Mouse (Mus musculus): ENCODE results near the gene Atxn2. TPM values are rescaled to one million over a fixed set of nuclear protein-coding genes. Genes with fewer than 3 reads are reported as not detected.

Gene Atxn2
- polyA plus RNA-seq (2015; fragmentation: Nextera tagmentation; extraction: Ambion mirVana), result 67.2 and 80.1 TPM in 2 replicates

DNA sequence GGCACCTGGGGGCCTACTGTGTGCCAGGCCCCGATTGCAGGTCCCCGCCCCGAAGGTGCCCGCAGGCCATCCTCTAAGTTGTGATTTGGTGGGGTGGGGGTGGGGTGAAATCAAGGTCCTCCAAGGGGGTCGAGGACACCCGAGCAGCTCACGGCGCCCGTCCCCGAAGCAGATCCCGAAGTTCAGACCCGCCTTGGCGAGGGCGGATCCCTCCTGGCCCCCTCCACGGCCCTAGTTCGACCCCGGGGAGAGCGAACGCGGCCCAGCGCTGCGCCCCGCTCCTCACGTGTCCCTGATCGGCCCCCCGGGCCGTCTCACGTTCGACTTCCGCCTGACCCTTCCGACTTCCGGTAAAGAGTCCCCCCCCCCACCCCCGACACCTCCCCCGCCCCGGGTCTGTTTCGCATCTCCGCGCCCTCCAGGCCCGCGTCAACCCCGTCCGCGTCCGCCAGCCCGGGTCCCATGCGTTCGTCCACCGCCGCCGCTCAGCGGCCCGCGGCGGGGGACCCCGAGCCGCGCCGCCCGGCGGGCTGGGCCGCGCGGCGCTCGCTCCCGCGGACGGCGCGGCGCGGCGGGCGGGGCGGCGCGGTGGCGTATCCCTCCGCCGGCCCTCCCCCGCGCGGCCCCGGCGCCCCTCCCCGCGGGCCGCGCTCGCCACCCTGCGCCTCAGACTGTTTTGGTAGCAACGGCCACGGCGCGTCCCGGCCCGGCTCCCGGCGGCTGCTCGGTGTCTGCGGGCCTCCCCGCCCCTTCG, at the start of gene Atxn2:
Gene Atxn2, plus strand, starts transcription at position 164 of the 754 bp plus-strand sequence.
- H3K36me3 ChIP-seq, result no peaks in the 10 kb centered on the region
- H3K4me2 ChIP-seq (replicated peaks), result peak within 1 kb of the TSS; percentile 94
- peak within 1 kb of the TSS; percentile 87 for H3K4me3 ChIP-seq
- H3K4me1 ChIP-seq, result peaks cover 41% of the 10 kb centered on the region
- no peaks in the 10 kb centered on the region for H3K9me3 ChIP-seq
- peak; percentile 76 for ATAC-seq (replicated peaks)
- H3K27me3 ChIP-seq, result no peaks in the 10 kb centered on the region
- under 1% methylated on average over 76 of the region's 103 CpGs for WGBS
- H3K9ac ChIP-seq (replicated peaks), result peak within 1 kb of the TSS; percentile 91
- peak within 1 kb of the TSS; percentile 98 for H3K27ac ChIP-seq (replicated peaks)

DNA sequence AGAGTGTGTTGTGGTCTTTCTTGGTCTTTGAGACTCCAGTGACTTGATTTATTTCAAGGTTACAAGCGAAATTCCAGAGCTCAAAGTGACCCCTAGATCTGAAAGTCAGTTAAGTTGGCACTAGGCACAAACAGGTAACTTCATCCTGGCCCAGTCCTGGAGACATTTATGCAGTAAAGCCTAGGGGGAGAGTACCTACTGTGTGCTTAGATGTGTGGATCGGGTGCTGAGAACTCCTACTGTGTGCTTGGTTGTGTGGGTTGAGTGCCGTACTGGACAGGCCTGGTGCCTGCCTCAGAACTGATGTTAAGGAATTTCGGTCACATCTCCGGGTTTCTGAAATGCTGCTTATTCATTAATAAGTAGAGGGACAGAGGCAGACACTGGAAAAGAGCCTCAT, 49.6 kb upstream of the Atxn2 start:
- ATAC-seq (replicated peaks), result no peak
- Histone ChIP-seq H3K27ac (replicated peaks) (no peak overlapping the region), H3K4me2 (replicated peaks) (peak overlapping the region; percentile 68), H3K36me3 (peaks cover 32% of the 10 kb centered on the region), H3K4me3 (peak overlapping the region; percentile 85), H3K9me3 (no peaks in the 10 kb centered on the region), H3K27me3 (no peaks in the 10 kb centered on the region), H3K4me1 (peaks cover 22% of the 10 kb centered on the region), H3K9ac (replicated peaks) (peak overlapping the region; percentile 83)
- WGBS, result 87% methylated on average over 5 of the region's 5 CpGs

DNA sequence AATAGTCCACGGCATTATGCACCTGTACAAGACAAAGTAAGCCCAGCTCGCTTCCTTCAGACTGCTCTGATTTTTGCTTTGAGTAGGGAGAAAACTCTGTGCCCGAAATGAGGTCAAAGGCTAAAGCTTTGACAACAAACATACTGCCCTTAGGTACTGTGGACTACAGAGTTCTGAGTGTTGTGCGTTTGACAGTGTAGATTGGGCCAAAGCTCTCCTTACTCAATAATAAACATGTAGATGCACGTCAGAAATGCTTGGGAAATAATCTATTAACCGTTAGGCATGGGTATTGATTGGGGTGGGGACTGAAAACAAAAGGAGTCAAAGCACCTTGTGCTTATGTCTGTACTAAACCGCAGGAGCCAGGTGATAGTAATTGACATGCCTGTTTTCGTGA, 47.7 kb upstream of the Atxn2 start:
- H3K27ac ChIP-seq (replicated peaks), result no peak overlapping the region
- no peaks in the 10 kb centered on the region for H3K9me3 ChIP-seq
- no peaks in the 10 kb centered on the region for H3K27me3 ChIP-seq
- H3K4me1 ChIP-seq, result peaks cover 22% of the 10 kb centered on the region
- ATAC-seq (replicated peaks), result no peak
- 90% methylated on average over 8 of the region's 8 CpGs for WGBS
- no peak overlapping the region for H3K9ac ChIP-seq (replicated peaks)
- peaks cover 44% of the 10 kb centered on the region for H3K36me3 ChIP-seq
- H3K4me3 ChIP-seq, result no peak overlapping the region
- H3K4me2 ChIP-seq (replicated peaks), result no peak overlapping the region

- Histone ChIP-seq H3K4me3 (no peak overlapping the region), H3K4me2 (replicated peaks) (no peak overlapping the region), H3K36me3 (peaks cover 45% of the 10 kb centered on the region), H3K9me3 (no peaks in the 10 kb centered on the region), H3K4me1 (peaks cover 22% of the 10 kb centered on the region), H3K9ac (replicated peaks) (no peak overlapping the region), H3K27me3 (no peaks in the 10 kb centered on the region), H3K27ac (replicated peaks) (no peak overlapping the region)
- no peak for ATAC-seq (replicated peaks)
- WGBS, result 86% methylated on average over 6 of the region's 6 CpGs
Measured at GRCm38 (mm10) chr5:121664078-121664477, 47.1 kb upstream of the Atxn2 start.

DNA sequence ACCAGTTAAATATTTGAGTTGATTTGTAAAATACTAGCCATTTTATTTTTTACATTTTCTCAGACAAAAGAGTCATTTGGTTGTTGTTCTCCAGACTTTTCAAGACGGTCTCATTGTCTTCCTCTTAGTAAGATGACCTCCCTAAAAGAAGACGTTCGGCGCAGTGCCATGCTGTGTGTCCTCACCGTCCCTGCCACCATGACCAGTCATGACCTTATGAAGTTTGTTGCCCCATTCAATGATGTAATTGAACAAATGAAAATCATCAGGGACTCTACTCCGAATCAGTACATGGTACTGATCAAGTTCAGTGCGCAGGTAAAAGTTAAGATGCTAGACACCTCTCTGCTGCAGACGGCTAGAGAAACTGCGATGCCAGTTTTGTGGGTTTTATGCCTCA, 46.2 kb upstream of the Atxn2 start:
- Histone ChIP-seq H3K27me3 (no peaks in the 10 kb centered on the region), H3K4me3 (no peak overlapping the region), H3K36me3 (peaks cover 49% of the 10 kb centered on the region), H3K9ac (replicated peaks) (no peak overlapping the region), H3K9me3 (no peaks in the 10 kb centered on the region), H3K27ac (replicated peaks) (no peak overlapping the region), H3K4me2 (replicated peaks) (no peak overlapping the region), H3K4me1 (peaks cover 16% of the 10 kb centered on the region)
- no peak for ATAC-seq (replicated peaks)
- WGBS, result 96% methylated on average over 9 of the region's 9 CpGs

- Histone ChIP-seq H3K27me3 (no peaks in the 10 kb centered on the region), H3K4me1 (peaks cover 4% of the 10 kb centered on the region; the same call in 1 of the 2 replicates), H3K9ac (replicated peaks) (no peak overlapping the region), H3K27ac (replicated peaks) (no peak overlapping the region), H3K4me3 (no peak overlapping the region), H3K9me3 (no peaks in the 10 kb centered on the region), H3K36me3 (peaks cover 50% of the 10 kb centered on the region), H3K4me2 (replicated peaks) (no peak overlapping the region)
- WGBS, result 95% methylated on average over 4 of the region's 4 CpGs
- no peak for ATAC-seq (replicated peaks)
Measured at GRCm38 (mm10) chr5:121667067-121667466, 44.1 kb upstream of the Atxn2 start.

GRCm38 (mm10) chr5:121668411-121668810, 42.7 kb upstream of the Atxn2 start:
- 65% methylated on average over 6 of the region's 6 CpGs for WGBS
- Histone ChIP-seq H3K27me3 (no peaks in the 10 kb centered on the region), H3K4me1 (no peaks in the 10 kb centered on the region), H3K4me2 (replicated peaks) (no peak overlapping the region), H3K9ac (replicated peaks) (no peak overlapping the region), H3K9me3 (no peaks in the 10 kb centered on the region), H3K27ac (replicated peaks) (no peak overlapping the region), H3K36me3 (peaks cover 57% of the 10 kb centered on the region), H3K4me3 (no peak overlapping the region)
- no peak for ATAC-seq (replicated peaks)

GRCm38 (mm10) chr5:121670412-121670811, 40.7 kb upstream of the Atxn2 start:
- 82% methylated on average over 3 of the region's 3 CpGs for WGBS

DNA sequence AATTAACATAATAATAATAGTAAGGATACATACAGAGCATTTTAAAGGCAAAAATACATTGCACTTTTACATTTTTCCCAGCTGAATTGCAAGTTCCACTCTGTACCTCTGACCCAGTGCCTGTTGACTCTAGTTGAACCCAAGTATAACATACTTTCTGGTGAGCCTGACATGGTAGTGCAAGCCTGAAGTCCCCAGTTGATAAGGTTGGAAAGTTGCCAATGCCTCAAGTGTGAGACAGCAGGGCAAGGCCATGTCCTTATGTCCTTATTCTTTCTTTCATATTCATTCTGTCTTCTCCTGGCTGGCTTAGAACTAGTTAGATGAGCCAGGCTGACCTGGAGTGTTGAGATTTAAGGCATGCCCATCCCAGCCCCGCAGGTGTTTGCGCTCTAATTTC, 28.9 kb upstream of the Atxn2 start:
- Histone ChIP-seq H3K27me3 (no peaks in the 10 kb centered on the region), H3K9ac (replicated peaks) (no peak overlapping the region), H3K27ac (replicated peaks) (no peak overlapping the region), H3K4me3 (no peak overlapping the region), H3K4me1 (no peaks in the 10 kb centered on the region), H3K4me2 (replicated peaks) (no peak overlapping the region), H3K9me3 (no peaks in the 10 kb centered on the region), H3K36me3 (peaks cover 94% of the 10 kb centered on the region)
- ATAC-seq (replicated peaks), result no peak
- 91% methylated on average over 2 of the region's 2 CpGs for WGBS

More at GRCm38 (mm10) chr5:121670412-121670811, 40.7 kb upstream of the Atxn2 start:
- Histone ChIP-seq H3K4me2 (replicated peaks) (no peak overlapping the region), H3K27ac (replicated peaks) (no peak overlapping the region), H3K27me3 (no peaks in the 10 kb centered on the region), H3K9me3 (no peaks in the 10 kb centered on the region), H3K4me3 (no peak overlapping the region), H3K4me1 (no peaks in the 10 kb centered on the region), H3K36me3 (peaks cover 51% of the 10 kb centered on the region), H3K9ac (replicated peaks) (no peak overlapping the region)
- no peak for ATAC-seq (replicated peaks)

DNA sequence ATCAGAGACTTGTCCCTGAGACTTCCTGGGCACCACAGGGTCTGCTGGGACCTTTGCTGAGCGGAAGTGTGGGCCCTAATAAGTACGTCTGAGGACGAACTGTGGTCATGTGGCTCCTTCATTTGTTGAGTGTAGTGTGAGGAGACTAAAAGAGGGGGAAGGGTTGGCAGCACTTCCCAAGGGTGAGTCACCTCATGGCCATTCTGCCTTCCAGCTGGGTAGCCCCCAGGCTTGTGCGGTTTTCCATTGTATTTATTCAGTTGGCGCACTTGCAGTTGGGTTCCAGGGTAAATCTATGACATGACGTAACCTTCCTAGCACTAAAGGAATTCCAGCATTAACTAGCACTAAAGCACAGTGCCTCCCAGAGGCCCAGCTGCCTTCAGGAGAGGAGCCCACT, 25.6 kb upstream of the Atxn2 start:
- no peak overlapping the region for H3K4me3 ChIP-seq
- no peak for ATAC-seq (replicated peaks)
- H3K9me3 ChIP-seq, result no peaks in the 10 kb centered on the region
- no peak overlapping the region for H3K4me2 ChIP-seq (replicated peaks)
- peaks cover 64% of the 10 kb centered on the region for H3K36me3 ChIP-seq
- H3K4me1 ChIP-seq, result peaks cover 5% of the 10 kb centered on the region
- H3K27ac ChIP-seq (replicated peaks), result no peak overlapping the region
- WGBS, result 74% methylated on average over 6 of the region's 6 CpGs
- H3K9ac ChIP-seq (replicated peaks), result no peak overlapping the region
- H3K27me3 ChIP-seq, result no peaks in the 10 kb centered on the region

DNA sequence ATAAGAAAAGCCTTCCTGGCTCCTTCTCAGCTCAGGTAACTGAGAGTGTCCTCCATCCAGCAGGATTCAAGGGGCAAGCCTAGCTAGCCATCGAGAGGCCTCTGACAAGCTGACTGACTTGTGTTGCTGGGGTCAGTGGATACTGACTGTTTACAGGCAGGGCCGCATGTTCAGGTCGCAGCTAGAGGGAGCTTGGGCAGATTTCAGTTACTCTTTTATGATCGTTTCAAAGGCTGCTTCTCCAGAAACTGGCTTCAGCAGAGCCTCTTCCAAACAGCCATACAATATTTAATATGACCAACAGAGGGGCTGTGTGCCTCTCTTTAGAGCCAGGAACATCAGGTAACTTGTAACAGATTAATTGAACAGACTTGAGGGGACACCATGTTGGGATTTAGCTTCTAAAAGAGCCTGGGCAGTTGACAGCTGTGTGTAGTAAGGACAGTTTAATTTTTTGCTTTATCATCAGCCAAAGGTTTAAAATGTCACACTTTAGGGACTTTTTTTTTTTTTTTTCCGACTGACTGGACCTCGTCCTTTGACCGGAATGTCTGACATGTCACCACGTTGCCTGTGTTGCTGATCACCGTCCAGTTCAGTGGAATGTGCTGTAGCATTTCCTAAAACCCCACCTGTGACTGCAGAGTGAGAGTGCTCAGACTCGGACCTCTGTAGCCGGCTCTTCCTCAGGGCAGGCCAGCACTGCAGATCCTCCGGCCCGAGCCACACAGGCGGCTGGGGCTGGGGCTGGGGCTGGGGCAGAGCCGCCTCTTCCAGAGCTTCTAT, 24.8 kb upstream of the Atxn2 start:
- Histone ChIP-seq H3K4me2 (replicated peaks) (no peak overlapping the region), H3K4me3 (no peak overlapping the region), H3K36me3 (peaks cover 57% of the 10 kb centered on the region), H3K9ac (replicated peaks) (no peak overlapping the region), H3K27ac (replicated peaks) (no peak overlapping the region), H3K4me1 (peaks cover 12% of the 10 kb centered on the region), H3K9me3 (no peaks in the 10 kb centered on the region), H3K27me3 (no peaks in the 10 kb centered on the region)
- ATAC-seq (replicated peaks), result no peak
- WGBS, result 84% methylated on average over 15 of the region's 15 CpGs

- no peak for ATAC-seq (replicated peaks)
- Histone ChIP-seq H3K4me2 (replicated peaks) (no peak overlapping the region), H3K9ac (replicated peaks) (no peak overlapping the region), H3K4me1 (peaks cover 12% of the 10 kb centered on the region), H3K27ac (replicated peaks) (peak overlapping the region; percentile 67), H3K27me3 (no peaks in the 10 kb centered on the region), H3K9me3 (no peaks in the 10 kb centered on the region), H3K36me3 (peaks cover 16% of the 10 kb centered on the region), H3K4me3 (no peak overlapping the region)
- 78% methylated on average over 7 of the region's 7 CpGs for WGBS
Measured at GRCm38 (mm10) chr5:121690482-121691211, 20.5 kb upstream of the Atxn2 start.

All from forebrain, embryonic 15.5 days (tissue).